Mouse (Mus musculus) skeletal muscle tissue, adult 2 months (tissue): ENCODE data around the gene Vipas39.

Experiments
- DNase-seq: peaks from one replicate; pipeline ENCODE4 v3.0.0-alpha.2; 2012; ENCODE audit warnings: low read depth, low spot score

Gene Vipas39

GRCm38 (mm10) chr12:87196310-87196709 is 69.7 kb downstream of the Vipas39 start:
- DNase-seq = no peak

DNA sequence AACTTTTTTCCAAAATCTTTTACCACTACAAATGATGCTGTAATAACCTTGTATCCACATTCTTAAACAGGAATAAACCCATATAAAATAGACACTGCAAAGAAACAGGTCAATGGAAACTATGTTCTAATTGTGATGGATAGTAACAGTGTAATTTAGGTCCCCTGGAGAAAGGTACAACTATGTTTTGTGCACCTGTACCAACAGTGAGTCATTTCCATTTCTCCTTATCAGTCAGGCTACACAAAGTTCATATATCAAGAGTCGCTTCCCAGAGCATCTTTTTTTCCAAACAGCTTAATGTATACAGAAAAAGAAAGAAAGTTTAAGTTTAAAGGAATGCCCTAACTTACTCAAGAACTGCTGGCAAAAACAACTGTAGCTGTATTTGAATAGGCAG is 71.0 kb downstream of the Vipas39 start:
- no peak for DNase-seq

DNA sequence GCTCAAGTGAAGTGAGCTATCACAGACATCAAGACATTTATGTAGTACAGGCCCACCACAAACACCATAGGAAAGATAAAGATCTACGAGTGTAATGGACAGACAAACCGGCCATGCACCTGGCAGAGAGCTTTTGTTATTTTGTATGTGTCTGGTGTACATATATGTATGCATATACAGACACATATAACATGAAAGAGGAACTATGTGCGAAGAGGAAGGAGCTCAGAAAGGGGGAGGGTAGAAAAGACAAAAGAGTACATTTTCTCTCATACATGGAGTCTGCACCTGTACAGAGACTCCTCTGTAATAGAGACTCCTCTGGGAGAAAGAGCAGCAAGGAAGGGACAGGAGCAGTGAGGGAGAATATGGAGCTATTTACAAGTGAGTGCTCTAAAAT is 73.0 kb downstream of the Vipas39 start:
- no peak for DNase-seq
